Mouse (Mus musculus) hindbrain, embryonic 12.5 days (tissue): Measurements from ENCODE around the gene Cttnbp2. TPM values are rescaled to one million over a fixed set of nuclear protein-coding genes. Genes with fewer than 3 reads are reported as not detected.

Experiments used
- ATAC-seq: fragments of 200-750 bp; cut with Nextera tagmentation; 2 replicates; pipeline ENCODE4 v1.8.0; 2017; ENCODE audit warnings: moderate TSS enrichment; ENCODE audit not compliant: low FRiP score
- H3K27ac ChIP-seq: fragments of 300-500 bp; sonication (generic); 2 replicates; pipeline ENCODE4 v1.5.1; 2016; ENCODE audit warnings: mild to moderate bottlenecking
- H3K27me3 ChIP-seq: fragments of 300-500 bp; sonication (generic); 2 replicates; pipeline ENCODE4 v1.6.1; 2016; ENCODE audit warnings: mild to moderate bottlenecking
- H3K36me3 ChIP-seq: fragments of 300-500 bp; sonication (generic); 2 replicates; pipeline ENCODE4 v1.6.1; 2016; ENCODE audit warnings: mild to moderate bottlenecking
- H3K4me1 ChIP-seq: fragments of 300-500 bp; sonication (generic); 2 replicates; pipeline ENCODE4 v1.6.1; 2016
- H3K4me2 ChIP-seq: fragments of 300-500 bp; sonication (generic); replicated peaks from 2 replicates; pipeline ENCODE4 v1.6.1; 2016; ENCODE audit warnings: mild to moderate bottlenecking
- H3K4me3 ChIP-seq: fragments of 300-500 bp; sonication (generic); 2 replicates; pipeline ENCODE4 v1.5.1; 2016; ENCODE audit warnings: mild to moderate bottlenecking
- H3K9ac ChIP-seq: fragments of 300-500 bp; sonication (generic); 2 replicates; pipeline ENCODE4 v1.6.1; 2016; ENCODE audit warnings: mild to moderate bottlenecking, moderate library complexity
- H3K9me3 ChIP-seq: fragments of 300-500 bp; sonication (generic); replicated peaks from 2 replicates; pipeline ENCODE4 v1.6.1; 2016; ENCODE audit warnings: mild to moderate bottlenecking
- WGBS: fragments of 180-500 bp; shearing (Covaris S2); methylation state at CpG from one replicate; pipeline ENCODE4 v1.1.7; 2016; 5-methylcytosine and 5-hydroxymethylcytosine counted together
- polyA plus RNA-seq: library from polyadenylated mRNA; unstranded; fragments of >200 nt; fragmentation: Nextera tagmentation; extraction: Ambion mirVana; gene quantifications from 2 replicates; pipeline ENCODE4 v1.2.1, GENCODE M21; 2016

Cttnbp2 gene
- polyA plus RNA-seq, 1 experiment from 2014 or later = 40.0 TPM

DNA sequence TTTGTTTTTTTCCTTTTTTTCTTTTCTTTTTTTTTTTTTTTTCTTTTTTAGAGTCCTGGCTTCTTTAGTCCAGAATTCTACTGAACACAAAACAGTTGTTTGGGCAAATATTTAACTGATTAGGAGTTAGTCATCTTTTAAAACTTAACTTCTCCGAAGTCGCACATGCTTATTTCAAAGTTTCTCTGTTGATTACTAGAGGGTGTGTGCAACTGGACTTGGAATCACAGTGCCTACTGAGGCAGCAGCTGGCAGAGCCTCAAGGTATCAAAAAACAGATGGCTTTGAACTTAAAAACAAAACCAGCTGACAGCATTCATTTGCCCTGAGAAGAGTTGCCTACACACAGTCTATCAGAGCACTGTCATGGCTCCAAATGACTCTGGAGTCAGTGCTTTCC lies 82.8 kb downstream of the Cttnbp2 start:
- WGBS = 90% methylated on average over 2 of the region's 2 CpGs
- H3K4me3 ChIP-seq = no peak overlapping the region

DNA sequence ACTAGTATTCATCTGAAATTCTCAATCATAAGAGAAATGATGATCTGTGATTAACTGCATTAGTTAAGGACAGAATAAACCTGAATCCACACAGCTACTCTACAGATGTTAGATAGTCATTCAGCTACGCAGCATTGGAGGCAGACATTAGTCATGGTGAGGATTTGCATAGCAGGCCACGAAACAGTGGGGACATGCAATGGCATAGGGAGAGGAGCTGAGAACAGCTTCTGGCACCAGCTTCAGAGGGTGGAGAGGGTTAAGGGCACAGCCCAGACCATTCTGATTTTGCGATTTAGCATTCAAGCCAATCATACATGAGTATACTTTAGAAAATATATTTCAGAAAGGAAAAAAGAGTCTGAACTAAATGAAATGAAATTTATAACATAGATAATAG lies 84.6 kb downstream of the Cttnbp2 start:
- WGBS = 64% methylated on average over 3 of the region's 3 CpGs
- ATAC-seq = no peak
- no peaks in the 10 kb centered on the region for H3K9me3 ChIP-seq

More for the DNA sequence above, 82.8 kb downstream of the Cttnbp2 start:
- no peaks in the 10 kb centered on the region for H3K27me3 ChIP-seq
- no peak for ATAC-seq
- no peaks in the 10 kb centered on the region; the same call in 1 of the 2 replicates for H3K4me1 ChIP-seq
- H3K27ac ChIP-seq = no peak overlapping the region
- H3K9me3 ChIP-seq = no peaks in the 10 kb centered on the region
- H3K4me2 ChIP-seq = no peak overlapping the region
- H3K9ac ChIP-seq = no peak overlapping the region
- peaks cover 13% of the 10 kb centered on the region for H3K36me3 ChIP-seq

DNA sequence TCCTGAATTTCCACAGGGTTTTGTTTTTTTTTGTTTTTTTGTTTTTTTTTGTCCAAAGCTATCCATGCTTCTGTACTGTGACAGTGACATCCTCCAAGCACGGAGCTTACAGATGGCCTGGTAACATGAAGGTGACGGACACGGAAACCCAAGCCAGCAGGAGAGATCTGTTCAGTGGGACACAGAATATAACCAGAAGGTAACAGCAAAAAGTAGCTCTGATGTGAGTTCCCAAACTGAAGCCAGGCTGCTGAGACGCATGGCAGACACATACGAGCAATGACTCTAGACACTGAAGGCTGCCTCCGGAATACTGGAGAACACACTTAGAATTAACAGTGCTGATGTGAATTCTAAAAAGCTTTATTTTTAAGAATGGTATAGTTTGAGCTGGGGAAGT lies 89.8 kb downstream of the Cttnbp2 start:
- ATAC-seq = no peak
- 87% methylated on average over 6 of the region's 6 CpGs for WGBS
- H3K27me3 ChIP-seq = no peaks in the 10 kb centered on the region
- H3K9me3 ChIP-seq = no peaks in the 10 kb centered on the region
- no peak overlapping the region for H3K9ac ChIP-seq
- H3K36me3 ChIP-seq = 0 out of 2 replicates have a peak, but pooled peaks cover 7% of the 10 kb centered on the region
- no peak overlapping the region for H3K4me2 ChIP-seq
- no peak overlapping the region for H3K27ac ChIP-seq
- 0 out of 2 replicates have a peak, but pooled peaks cover 4% of the 10 kb centered on the region for H3K4me1 ChIP-seq
- H3K4me3 ChIP-seq = no peak overlapping the region

More for the DNA sequence above, 84.6 kb downstream of the Cttnbp2 start:
- no peak overlapping the region for H3K27ac ChIP-seq
- no peak overlapping the region for H3K4me2 ChIP-seq
- no peak overlapping the region for H3K4me3 ChIP-seq
- H3K27me3 ChIP-seq = no peaks in the 10 kb centered on the region
- H3K9ac ChIP-seq = no peak overlapping the region
- H3K36me3 ChIP-seq = peaks cover 11% of the 10 kb centered on the region
- H3K4me1 ChIP-seq = no peaks in the 10 kb centered on the region; the same call in 1 of the 2 replicates

DNA sequence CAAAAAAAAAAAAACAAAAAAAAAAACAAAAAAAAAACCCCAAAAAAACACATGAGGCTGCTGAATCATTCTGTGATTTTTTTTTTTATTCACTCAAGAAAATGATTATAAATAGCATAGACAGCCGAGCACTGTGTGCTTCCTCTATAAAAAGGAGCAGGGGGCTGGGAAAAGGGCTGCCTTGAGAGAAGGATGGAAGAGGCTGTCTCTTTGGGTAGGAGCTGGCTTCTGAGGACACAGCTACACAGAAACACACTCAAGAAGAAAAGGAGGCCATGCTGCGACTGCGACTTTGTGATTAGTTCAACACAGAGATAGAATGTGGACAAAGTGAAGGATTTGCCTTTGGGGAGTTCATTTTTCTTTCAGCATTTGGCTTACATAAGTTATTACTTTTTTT lies 90.3 kb downstream of the Cttnbp2 start:
- no peaks in the 10 kb centered on the region for H3K9me3 ChIP-seq
- no peak overlapping the region for H3K4me2 ChIP-seq
- no peaks in the 10 kb centered on the region for H3K27me3 ChIP-seq
- no peak overlapping the region for H3K27ac ChIP-seq
- no peak overlapping the region for H3K4me3 ChIP-seq
- H3K36me3 ChIP-seq = 0 out of 2 replicates have a peak, but pooled peaks cover 8% of the 10 kb centered on the region
- ATAC-seq = no peak
- WGBS = 74% methylated on average over 3 of the region's 3 CpGs
- 0 out of 2 replicates have a peak, but pooled peaks cover 4% of the 10 kb centered on the region for H3K4me1 ChIP-seq
- no peak overlapping the region for H3K9ac ChIP-seq

DNA sequence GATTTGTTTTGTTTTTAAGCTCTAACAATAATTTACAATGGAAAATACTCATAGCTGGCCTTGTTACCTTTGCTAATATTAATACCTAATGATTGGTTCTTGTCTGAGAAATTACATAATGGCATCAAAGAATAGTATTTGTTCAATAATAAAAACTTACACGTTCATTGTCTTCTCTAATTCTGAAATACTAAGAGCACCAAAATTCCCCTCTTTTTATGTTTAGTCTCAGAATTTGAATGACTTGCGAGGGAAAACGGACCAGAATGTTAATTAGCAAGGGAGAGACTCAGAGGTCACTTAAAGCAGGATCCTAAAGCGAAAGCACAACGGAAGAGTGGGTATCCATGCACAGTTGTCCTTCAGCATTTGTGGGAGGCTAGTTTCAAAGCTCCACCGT lies 91.5 kb downstream of the Cttnbp2 start:
- Histone ChIP-seq H3K9me3 (no peaks in the 10 kb centered on the region), H3K27me3 (no peaks in the 10 kb centered on the region), H3K9ac (no peak overlapping the region), H3K36me3 (0 out of 2 replicates have a peak, but pooled peaks cover 13% of the 10 kb centered on the region), H3K4me2 (no peak overlapping the region), H3K27ac (no peak overlapping the region), H3K4me1 (0 out of 2 replicates have a peak, but pooled peaks cover 4% of the 10 kb centered on the region), H3K4me3 (no peak overlapping the region)
- no peak for ATAC-seq
- WGBS = 78% methylated on average over 6 of the region's 6 CpGs

DNA sequence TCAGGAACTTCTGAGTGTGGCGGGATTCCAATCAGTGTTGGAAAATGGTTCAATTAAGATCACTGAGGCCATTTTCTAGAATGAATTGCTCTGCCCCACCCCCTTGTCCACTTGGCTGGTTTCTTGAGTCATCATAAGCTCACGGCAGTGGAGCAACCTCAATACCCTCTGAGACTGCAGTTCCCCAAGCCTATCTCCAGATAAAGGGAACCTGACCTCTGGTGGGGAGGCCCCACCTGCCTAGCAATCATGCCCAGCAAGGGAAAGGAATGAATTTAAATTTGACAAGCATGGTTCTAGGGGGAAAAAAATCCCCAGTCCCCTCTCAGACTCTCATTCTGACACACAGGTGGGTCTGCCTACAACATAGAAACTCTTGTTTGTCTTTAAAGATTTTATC lies 93.1 kb downstream of the Cttnbp2 start:
- Histone ChIP-seq H3K36me3 (0 out of 2 replicates have a peak, but pooled peaks cover 18% of the 10 kb centered on the region), H3K4me1 (0 out of 2 replicates have a peak, but pooled peaks cover 4% of the 10 kb centered on the region), H3K4me3 (no peak overlapping the region), H3K27ac (no peak overlapping the region), H3K9ac (no peak overlapping the region), H3K4me2 (no peak overlapping the region), H3K9me3 (no peaks in the 10 kb centered on the region), H3K27me3 (no peaks in the 10 kb centered on the region)
- WGBS = 50% methylated on average over 2 of the region's 2 CpGs
- ATAC-seq = no peak

DNA sequence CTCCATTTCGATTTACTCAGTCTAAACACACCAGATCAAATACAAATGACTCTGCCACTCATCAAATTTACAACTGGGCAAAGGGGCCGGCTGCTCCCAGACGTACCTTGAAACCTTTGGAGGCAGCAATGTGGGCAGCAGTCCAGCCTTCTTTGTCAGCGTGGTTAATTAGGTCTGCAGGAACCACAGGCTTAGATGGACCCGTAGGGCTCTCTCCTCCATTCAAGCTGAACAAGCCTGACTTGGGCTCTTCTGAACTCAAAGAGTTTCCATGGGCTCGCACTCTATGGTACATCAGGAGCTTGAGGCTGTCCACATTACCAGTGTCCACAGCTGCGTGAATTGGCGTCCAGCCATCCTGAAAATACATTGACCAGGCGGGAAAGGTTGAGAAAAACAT lies 94.0 kb downstream of the Cttnbp2 start:
- no peaks in the 10 kb centered on the region for H3K27me3 ChIP-seq
- no peak overlapping the region for H3K9ac ChIP-seq
- 80% methylated on average over 9 of the region's 9 CpGs for WGBS
- 0 out of 2 replicates have a peak, but pooled peaks cover 18% of the 10 kb centered on the region for H3K36me3 ChIP-seq
- no peaks in the 10 kb centered on the region for H3K9me3 ChIP-seq
- H3K4me3 ChIP-seq = no peak overlapping the region
- no peak for ATAC-seq
- no peak overlapping the region for H3K27ac ChIP-seq
- 0 out of 2 replicates have a peak, but pooled peaks cover 4% of the 10 kb centered on the region for H3K4me1 ChIP-seq
- H3K4me2 ChIP-seq = no peak overlapping the region

DNA sequence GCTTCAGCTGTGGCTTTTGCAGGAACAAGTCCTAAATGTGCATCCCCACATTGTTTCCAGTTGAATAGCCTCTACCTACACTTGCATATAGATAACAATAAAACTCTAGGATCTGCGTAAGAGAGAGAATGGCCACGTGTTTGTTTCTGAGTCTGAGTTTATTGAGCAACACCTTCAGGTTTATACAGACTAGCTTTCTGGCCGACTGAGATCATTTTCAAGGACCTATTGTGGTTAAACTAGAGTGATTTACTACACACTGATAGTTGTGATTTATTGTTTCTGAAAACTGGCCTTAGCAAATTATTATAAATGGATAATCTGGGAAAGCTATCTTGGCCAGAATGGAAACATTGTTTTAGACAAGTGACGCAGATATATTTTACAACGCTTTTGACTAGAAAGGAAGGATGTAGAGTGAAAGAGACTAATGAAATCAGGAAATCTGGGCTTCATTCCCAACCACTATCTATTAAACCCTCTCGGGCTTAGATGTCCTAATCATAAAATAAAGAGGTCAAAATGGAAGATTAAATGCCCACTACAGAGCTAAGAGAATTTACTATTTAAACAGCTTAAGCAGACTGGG lies 96.7 kb downstream of the Cttnbp2 start:
- Histone ChIP-seq H3K4me3 (no peak overlapping the region), H3K4me2 (no peak overlapping the region), H3K27ac (no peak overlapping the region), H3K27me3 (no peaks in the 10 kb centered on the region), H3K4me1 (0 out of 2 replicates have a peak, but pooled peaks cover 4% of the 10 kb centered on the region), H3K36me3 (peaks cover 23% of the 10 kb centered on the region; the same call in 1 of the 2 replicates), H3K9me3 (no peaks in the 10 kb centered on the region), H3K9ac (no peak overlapping the region)
- 82% methylated on average over 6 of the region's 6 CpGs for WGBS
- no peak for ATAC-seq

DNA sequence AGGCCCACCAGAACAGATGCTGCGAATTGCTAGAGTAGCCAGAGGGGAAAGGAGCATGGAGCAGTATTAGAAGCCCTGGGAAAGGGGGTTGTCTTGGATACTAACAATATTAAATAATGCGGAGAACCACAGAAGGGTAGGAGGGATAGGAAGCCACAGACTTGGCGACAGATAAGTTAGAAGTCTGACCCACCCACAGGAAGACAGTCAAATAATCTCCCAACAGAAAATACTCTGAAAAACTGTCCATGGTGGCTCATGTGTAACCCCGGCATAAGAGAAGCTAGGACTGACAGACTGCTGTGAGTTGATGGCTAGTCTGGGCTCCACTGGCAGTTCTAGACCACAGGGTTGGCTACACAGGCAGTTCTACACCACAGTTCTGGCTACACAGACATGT lies 98.7 kb downstream of the Cttnbp2 start:
- Histone ChIP-seq H3K27me3 (no peaks in the 10 kb centered on the region), H3K27ac (no peak overlapping the region), H3K9me3 (no peaks in the 10 kb centered on the region), H3K4me2 (no peak overlapping the region), H3K9ac (no peak overlapping the region), H3K4me3 (no peak overlapping the region), H3K4me1 (no peaks in the 10 kb centered on the region), H3K36me3 (peaks cover 23% of the 10 kb centered on the region; the same call in 1 of the 2 replicates)
- ATAC-seq = no peak
- 82% methylated on average over 4 of the region's 4 CpGs for WGBS

DNA sequence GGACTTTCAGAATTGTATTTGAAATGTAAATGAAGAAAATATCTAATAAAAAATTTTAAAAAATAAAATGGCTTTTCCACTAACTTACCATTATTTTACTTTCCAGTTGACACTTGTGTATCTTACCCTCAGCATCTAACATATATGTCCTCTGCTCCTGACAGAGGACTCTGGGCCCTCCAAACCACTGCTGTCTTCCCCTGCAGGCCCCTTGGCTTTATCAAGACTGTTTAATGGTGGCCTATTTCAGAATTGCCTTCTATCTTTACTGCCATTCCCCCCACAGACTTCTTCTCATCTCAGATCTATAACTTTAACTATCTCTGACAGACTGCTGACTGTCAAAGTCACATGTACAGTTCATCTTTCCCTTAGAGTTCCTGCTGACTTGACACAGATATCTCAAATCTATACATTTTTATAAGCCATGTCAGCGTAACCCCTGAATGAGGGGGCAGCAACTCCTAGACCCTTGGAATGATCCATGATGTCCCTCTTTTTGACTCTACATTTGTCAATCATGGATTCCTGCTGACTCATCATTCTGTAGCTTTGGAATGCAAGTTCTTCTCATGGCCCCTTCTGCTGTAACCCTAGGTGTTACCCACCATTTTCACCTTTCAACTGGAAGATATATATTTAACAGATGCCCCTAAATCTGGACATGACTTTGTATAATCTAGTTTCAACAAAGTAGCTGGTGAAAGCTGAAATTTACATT lies 103.0 kb downstream of the Cttnbp2 start:
- Histone ChIP-seq H3K4me2 (no peak overlapping the region), H3K4me1 (no peaks in the 10 kb centered on the region), H3K27me3 (no peaks in the 10 kb centered on the region), H3K9ac (no peak overlapping the region), H3K9me3 (no peaks in the 10 kb centered on the region), H3K4me3 (no peak overlapping the region), H3K27ac (no peak overlapping the region), H3K36me3 (peaks cover 12% of the 10 kb centered on the region; the same call in 1 of the 2 replicates)
- 91% methylated on average over 1 of the region's 1 CpGs for WGBS
- no peak for ATAC-seq

DNA sequence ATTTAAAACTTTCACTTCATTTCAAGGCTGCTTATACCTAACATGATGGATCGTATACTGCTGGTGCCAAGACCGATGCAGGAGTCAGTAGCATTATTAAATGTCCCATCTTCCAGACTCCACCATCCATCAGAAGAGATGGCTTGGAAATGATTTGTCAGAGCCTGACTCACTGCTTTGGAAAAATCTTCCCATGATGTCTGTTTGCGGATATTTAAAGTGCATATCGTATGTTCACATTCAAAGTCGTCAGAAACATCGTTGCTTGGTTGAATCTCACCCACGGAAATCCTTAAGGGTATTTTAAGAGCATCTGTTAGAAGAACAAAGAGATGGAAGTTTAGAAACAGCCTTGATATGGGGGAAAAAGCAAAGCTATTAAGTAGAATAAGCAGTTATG lies 106.2 kb downstream of the Cttnbp2 start:
- Histone ChIP-seq H3K9me3 (no peaks in the 10 kb centered on the region), H3K27ac (no peak overlapping the region), H3K36me3 (peaks cover 27% of the 10 kb centered on the region), H3K27me3 (no peaks in the 10 kb centered on the region), H3K4me2 (no peak overlapping the region), H3K4me1 (no peaks in the 10 kb centered on the region), H3K9ac (no peak overlapping the region), H3K4me3 (no peak overlapping the region)
- no peak for ATAC-seq
- WGBS = 94% methylated on average over 7 of the region's 7 CpGs

DNA sequence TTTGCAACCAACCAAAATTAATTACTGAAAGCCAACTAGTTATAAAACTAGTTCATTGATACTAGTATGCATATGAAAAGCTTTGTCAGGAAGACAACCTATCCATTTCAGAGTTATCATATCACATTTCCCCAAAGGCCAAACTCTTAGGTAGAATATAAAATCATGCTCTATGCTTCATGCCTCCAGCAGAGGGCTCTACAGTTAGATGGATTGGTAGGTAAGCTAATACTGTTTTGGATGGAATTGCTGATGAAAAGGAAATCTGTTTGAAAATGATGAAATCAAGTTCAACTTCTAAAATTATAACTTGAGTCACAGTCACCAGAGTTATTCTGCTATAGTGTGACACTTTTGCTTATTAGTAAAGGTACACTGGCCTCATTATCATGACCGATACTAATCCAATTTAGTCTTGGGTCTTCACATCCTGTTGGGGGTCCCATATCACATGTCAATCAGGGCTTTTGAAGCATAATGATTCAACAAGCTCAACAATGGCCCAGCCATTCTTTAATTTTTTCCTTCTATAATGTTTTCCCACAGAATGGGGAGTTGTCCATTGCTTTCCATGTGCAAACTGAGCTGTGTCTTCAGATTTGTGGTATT lies 113.5 kb downstream of the Cttnbp2 start:
- Histone ChIP-seq H3K36me3 (peaks cover 44% of the 10 kb centered on the region), H3K4me2 (no peak overlapping the region), H3K4me1 (peaks cover 2% of the 10 kb centered on the region; the same call in 1 of the 2 replicates), H3K4me3 (no peak overlapping the region), H3K9me3 (0 out of 2 replicates have a peak, but pooled peaks cover 4% of the 10 kb centered on the region), H3K9ac (no peak overlapping the region), H3K27ac (no peak overlapping the region), H3K27me3 (no peaks in the 10 kb centered on the region)
- 85% methylated on average over 1 of the region's 1 CpGs for WGBS
- no peak for ATAC-seq
